Mouse (Mus musculus): ENCODE results near the gene Rsu1. TPM values are rescaled to one million over a fixed set of nuclear protein-coding genes. Genes with fewer than 3 reads are reported as not detected.

Rsu1 gene
- polyA plus RNA-seq, 2 experiments, result 91.7 to 119 TPM

GRCm38 (mm10) chr2:13087811-13088210, 183.4 kb downstream of the Rsu1 start:
- no peak overlapping the region for H3K27ac ChIP-seq (replicated peaks; ENCODE audit: low read depth, low read length)
- ATAC-seq (ENCODE audit: low FRiP score, low read depth) (no peak), DNase-seq (ENCODE audit: low spot score) (no peak)
- 92% methylated on average over 2 of the region's 2 CpGs for WGBS
- no peak overlapping the region for H3K4me2 ChIP-seq (replicated peaks; ENCODE audit: low read depth, low read length, severe bottlenecking)
- no peak for TF ChIP-seq POLR2A (IDR thresholded peaks at IDR 0.05; ENCODE audit: borderline replicate concordance, extremely low read depth, insufficient read depth, insufficient read length)
- no peak overlapping the region for H3K9ac ChIP-seq (ENCODE audit: low read depth, low read length, severe bottlenecking)
- H3K4me1 ChIP-seq (ENCODE audit: control insufficient read depth, insufficient read depth, low read length), result no peaks in the 10 kb centered on the region
- no peak overlapping the region for H3K4me3 ChIP-seq (replicated peaks; ENCODE audit: low read length)
- H3K27me3 ChIP-seq (ENCODE audit: control insufficient read depth, insufficient read depth, low read length), result no peaks in the 10 kb centered on the region
- H3K9me3 ChIP-seq (ENCODE audit: control insufficient read depth, low read length), result no peaks in the 10 kb centered on the region
- no peaks in the 10 kb centered on the region for H3K36me3 ChIP-seq (ENCODE audit: control insufficient read depth, insufficient read depth, low read length)

GRCm38 (mm10) chr2:13084223-13084622, 187.0 kb downstream of the Rsu1 start:
- Histone ChIP-seq H3K36me3 (ENCODE audit: control insufficient read depth, insufficient read depth, low read length) (no peaks in the 10 kb centered on the region), H3K4me1 (ENCODE audit: control insufficient read depth, insufficient read depth, low read length) (no peaks in the 10 kb centered on the region), H3K4me3 (replicated peaks; ENCODE audit: low read length) (no peak overlapping the region), H3K4me2 (replicated peaks; ENCODE audit: low read depth, low read length, severe bottlenecking) (no peak overlapping the region), H3K27ac (replicated peaks; ENCODE audit: low read depth, low read length) (no peak overlapping the region), H3K9ac (ENCODE audit: low read depth, low read length, severe bottlenecking) (no peak overlapping the region), H3K27me3 (ENCODE audit: control insufficient read depth, insufficient read depth, low read length) (no peaks in the 10 kb centered on the region), H3K9me3 (ENCODE audit: control insufficient read depth, low read length) (no peaks in the 10 kb centered on the region)
- WGBS, result 79% methylated on average over 5 of the region's 5 CpGs
- TF ChIP-seq POLR2A (IDR thresholded peaks at IDR 0.05; ENCODE audit: borderline replicate concordance, extremely low read depth, insufficient read depth, insufficient read length), result no peak
- no peak for DNase-seq (ENCODE audit: low spot score)
- no peak for ATAC-seq (ENCODE audit: low FRiP score, low read depth)

- Histone ChIP-seq H3K36me3 (ENCODE audit: control insufficient read depth, insufficient read depth, low read length) (no peaks in the 10 kb centered on the region), H3K27ac (replicated peaks; ENCODE audit: low read depth, low read length) (no peak overlapping the region), H3K4me2 (replicated peaks; ENCODE audit: low read depth, low read length, severe bottlenecking) (no peak overlapping the region), H3K4me1 (ENCODE audit: control insufficient read depth, insufficient read depth, low read length) (no peaks in the 10 kb centered on the region), H3K9me3 (ENCODE audit: control insufficient read depth, low read length) (no peaks in the 10 kb centered on the region), H3K9ac (ENCODE audit: low read depth, low read length, severe bottlenecking) (no peak overlapping the region), H3K4me3 (replicated peaks; ENCODE audit: low read length) (no peak overlapping the region), H3K27me3 (ENCODE audit: control insufficient read depth, insufficient read depth, low read length) (no peaks in the 10 kb centered on the region)
- WGBS, result 84% methylated on average over 2 of the region's 2 CpGs
- TF ChIP-seq POLR2A (IDR thresholded peaks at IDR 0.05; ENCODE audit: borderline replicate concordance, extremely low read depth, insufficient read depth, insufficient read length), result no peak
- ATAC-seq (ENCODE audit: low FRiP score, low read depth) (no peak), DNase-seq (ENCODE audit: low spot score) (no peak)
Measured at GRCm38 (mm10) chr2:13080476-13080875, 190.7 kb downstream of the Rsu1 start.

- Histone ChIP-seq H3K36me3 (ENCODE audit: control insufficient read depth, insufficient read depth, low read length) (no peaks in the 10 kb centered on the region), H3K9me3 (ENCODE audit: control insufficient read depth, low read length) (no peaks in the 10 kb centered on the region), H3K4me3 (replicated peaks; ENCODE audit: low read length) (no peak overlapping the region), H3K27me3 (ENCODE audit: control insufficient read depth, insufficient read depth, low read length) (no peaks in the 10 kb centered on the region), H3K4me2 (replicated peaks; ENCODE audit: low read depth, low read length, severe bottlenecking) (no peak overlapping the region), H3K9ac (ENCODE audit: low read depth, low read length, severe bottlenecking) (no peak overlapping the region), H3K4me1 (ENCODE audit: control insufficient read depth, insufficient read depth, low read length) (no peaks in the 10 kb centered on the region), H3K27ac (replicated peaks; ENCODE audit: low read depth, low read length) (no peak overlapping the region)
- DNase-seq (ENCODE audit: low spot score), result no peak
- no peak for ATAC-seq (ENCODE audit: low FRiP score, low read depth)
- TF ChIP-seq POLR2A (IDR thresholded peaks at IDR 0.05; ENCODE audit: borderline replicate concordance, extremely low read depth, insufficient read depth, insufficient read length), result no peak
Measured at GRCm38 (mm10) chr2:13072243-13072642, 199.0 kb downstream of the Rsu1 start.

GRCm38 (mm10) chr2:13060426-13061170, 210.6 kb downstream of the Rsu1 start:
- Histone ChIP-seq H3K27me3 (ENCODE audit: control insufficient read depth, insufficient read depth, low read length) (no peaks in the 10 kb centered on the region), H3K4me1 (ENCODE audit: control insufficient read depth, insufficient read depth, low read length) (no peaks in the 10 kb centered on the region), H3K36me3 (ENCODE audit: control insufficient read depth, insufficient read depth, low read length) (no peaks in the 10 kb centered on the region), H3K4me3 (replicated peaks; ENCODE audit: low read length) (no peak overlapping the region), H3K9me3 (ENCODE audit: control insufficient read depth, low read length) (no peaks in the 10 kb centered on the region), H3K27ac (replicated peaks; ENCODE audit: low read depth, low read length) (no peak overlapping the region), H3K4me2 (replicated peaks; ENCODE audit: low read depth, low read length, severe bottlenecking) (no peak overlapping the region), H3K9ac (ENCODE audit: low read depth, low read length, severe bottlenecking) (no peak overlapping the region)
- no peak for DNase-seq (ENCODE audit: low spot score)
- WGBS, result 92% methylated on average over 5 of the region's 5 CpGs
- no peak for TF ChIP-seq POLR2A (IDR thresholded peaks at IDR 0.05; ENCODE audit: borderline replicate concordance, extremely low read depth, insufficient read depth, insufficient read length)
- ATAC-seq (ENCODE audit: low FRiP score, low read depth), result no peak
